Mouse (Mus musculus): ENCODE data around the gene Gne.

The Gne gene

GRCm38 (mm10) chr4:44025570-44025969 lies 58.4 kb downstream of the Gne start:
- DNase-seq (ENCODE audit: low spot score in 2 of 2): no peak

- DNase-seq (ENCODE audit: low spot score in 2 of 2): no peak
Observed at GRCm38 (mm10) chr4:44024241-44024640, 59.7 kb downstream of the Gne start.

GRCm38 (mm10) chr4:44023681-44024080 lies 60.3 kb downstream of the Gne start:
- no peak for DNase-seq (ENCODE audit: low spot score in 2 of 2)

GRCm38 (mm10) chr4:44022766-44023165 lies 61.2 kb downstream of the Gne start:
- DNase-seq (ENCODE audit: low spot score in 2 of 2): no peak

- DNase-seq (ENCODE audit: low spot score in 2 of 2): no peak
Observed at GRCm38 (mm10) chr4:44022323-44022722, 61.7 kb downstream of the Gne start.

- DNase-seq (ENCODE audit: low spot score in 2 of 2): no peak
Observed at GRCm38 (mm10) chr4:44016791-44017190, 67.2 kb downstream of the Gne start.

GRCm38 (mm10) chr4:44016071-44016470 lies 67.9 kb downstream of the Gne start:
- DNase-seq (ENCODE audit: low spot score in 2 of 2): no peak

- DNase-seq (ENCODE audit: low spot score in 2 of 2): no peak
Observed at GRCm38 (mm10) chr4:44013391-44014070, 70.4 kb downstream of the Gne start.

- peak; percentile 93 to 96 for DNase-seq (ENCODE audit: low spot score in 2 of 2)
Observed at GRCm38 (mm10) chr4:44012376-44013367, 71.3 kb downstream of the Gne start.

- no peak for DNase-seq (ENCODE audit: low spot score in 2 of 2)
Observed at GRCm38 (mm10) chr4:44011799-44012198, 72.2 kb downstream of the Gne start.

- no peak for DNase-seq (ENCODE audit: low spot score in 2 of 2)
Observed at GRCm38 (mm10) chr4:44010893-44011292, 73.1 kb downstream of the Gne start.

- DNase-seq (ENCODE audit: low spot score in 2 of 2): no peak
Observed at GRCm38 (mm10) chr4:44010176-44010575, 73.8 kb downstream of the Gne start.

GRCm38 (mm10) chr4:44004623-44005409 lies 79.2 kb downstream of the Gne start:
- DNase-seq (ENCODE audit: low spot score in 2 of 2): no peak

- DNase-seq (ENCODE audit: low spot score in 2 of 2): no peak
Observed at GRCm38 (mm10) chr4:44004126-44004525, 79.9 kb downstream of the Gne start, which contains the start of gene Clta. Gene Clta (plus strand): TSS chr4:44004452.

- DNase-seq (ENCODE audit: low spot score in 2 of 2): no peak
Observed at GRCm38 (mm10) chr4:44003622-44004021, 80.4 kb downstream of the Gne start.

- DNase-seq (ENCODE audit: low spot score in 2 of 2): no peak
Observed at GRCm38 (mm10) chr4:43994342-43994741, 89.6 kb downstream of the Gne start.

- DNase-seq (ENCODE audit: low spot score in 2 of 2): no peak
Observed at GRCm38 (mm10) chr4:43993072-43993471, 90.9 kb downstream of the Gne start.

GRCm38 (mm10) chr4:43988976-43989375 lies 95.0 kb downstream of the Gne start:
- no peak for DNase-seq (ENCODE audit: low spot score in 2 of 2)

GRCm38 (mm10) chr4:43984326-43984725 lies 99.7 kb downstream of the Gne start:
- no peak for DNase-seq (ENCODE audit: low spot score in 2 of 2)

Data from left cerebral cortex, adult 9 months (tissue).